Mouse (Mus musculus): ENCODE measurements around the gene Coa6.
A peak's percentile ranks its signal among the peaks of the same experiment; 100 is the strongest.
"Not testable (repeated sequence)": the region's sequence is repeated elsewhere in the genome, so short reads cannot be mapped to it uniquely, and the experiment has no call there.

The Coa6 gene

GRCm38 (mm10) chr8:126422174-126422919, at the start of gene Coa6:
Coa6 (plus strand) TSS chr8:126422515.
- DNase-seq (ENCODE audit: low read depth) = peak; percentile 98

- no peak for DNase-seq (ENCODE audit: low read depth)
Observed at GRCm38 (mm10) chr8:126379580-126379979, 42.7 kb upstream of the Coa6 start.

- no peak for DNase-seq (ENCODE audit: low read depth)
Observed at GRCm38 (mm10) chr8:126380141-126380540, 42.2 kb upstream of the Coa6 start.

GRCm38 (mm10) chr8:126381299-126381698, 41.0 kb upstream of the Coa6 start:
- no peak for DNase-seq (ENCODE audit: low read depth)

GRCm38 (mm10) chr8:126382216-126382615, 40.1 kb upstream of the Coa6 start:
- DNase-seq (ENCODE audit: low read depth) = no peak

GRCm38 (mm10) chr8:126382749-126383148, 39.6 kb upstream of the Coa6 start:
- no peak for DNase-seq (ENCODE audit: low read depth)

GRCm38 (mm10) chr8:126387566-126387965, 34.7 kb upstream of the Coa6 start:
- DNase-seq (ENCODE audit: low read depth) = no peak

GRCm38 (mm10) chr8:126391541-126391940, 30.8 kb upstream of the Coa6 start:
- no peak for DNase-seq (ENCODE audit: low read depth)

- no peak for DNase-seq (ENCODE audit: low read depth)
Observed at GRCm38 (mm10) chr8:126395386-126395785, 26.9 kb upstream of the Coa6 start.

GRCm38 (mm10) chr8:126395917-126396316, 26.4 kb upstream of the Coa6 start:
- no peak for DNase-seq (ENCODE audit: low read depth)

- no peak for DNase-seq (ENCODE audit: low read depth)
Observed at GRCm38 (mm10) chr8:126398349-126398748, 24.0 kb upstream of the Coa6 start.

GRCm38 (mm10) chr8:126404550-126404949, 17.8 kb upstream of the Coa6 start:
- DNase-seq (ENCODE audit: low read depth) = not testable (repeated sequence)

- DNase-seq (ENCODE audit: low read depth) = no peak
Observed at GRCm38 (mm10) chr8:126405030-126405429, 17.3 kb upstream of the Coa6 start.

- DNase-seq (ENCODE audit: low read depth) = peak; percentile 38
Observed at GRCm38 (mm10) chr8:126420834-126421233, 1.5 kb upstream of the Coa6 start.

GRCm38 (mm10) chr8:126422920-126423300, 595 bp downstream of the Coa6 start:
- DNase-seq (ENCODE audit: low read depth) = no peak

GRCm38 (mm10) chr8:126424163-126424562, 1.8 kb downstream of the Coa6 start:
- no peak for DNase-seq (ENCODE audit: low read depth)

- no peak for DNase-seq (ENCODE audit: low read depth)
Observed at GRCm38 (mm10) chr8:126424946-126425345, 2.6 kb downstream of the Coa6 start.

- no peak for DNase-seq (ENCODE audit: low read depth)
Observed at GRCm38 (mm10) chr8:126429635-126430034, 7.3 kb downstream of the Coa6 start.

- DNase-seq (ENCODE audit: low read depth) = no peak
Observed at GRCm38 (mm10) chr8:126433827-126434226, 11.5 kb downstream of the Coa6 start.

- DNase-seq (ENCODE audit: low read depth) = no peak
Observed at GRCm38 (mm10) chr8:126438937-126439336, 16.6 kb downstream of the Coa6 start.

GRCm38 (mm10) chr8:126451158-126451557, 28.8 kb downstream of the Coa6 start:
- DNase-seq (ENCODE audit: low read depth) = no peak

GRCm38 (mm10) chr8:126455383-126455782, 33.1 kb downstream of the Coa6 start:
- DNase-seq (ENCODE audit: low read depth) = no peak

GRCm38 (mm10) chr8:126460274-126460673, 38.0 kb downstream of the Coa6 start:
- no peak for DNase-seq (ENCODE audit: low read depth)

GRCm38 (mm10) chr8:126461735-126462134, 39.4 kb downstream of the Coa6 start:
- peak; percentile 23 for DNase-seq (ENCODE audit: low read depth)
